Mouse (Mus musculus) bone marrow macrophage, adult 2 months (primary cell): ENCODE data around the gene Zdhhc13.

Experiments
- CTCF ChIP-seq: IDR thresholded peaks from 2 replicates; pipeline ENCODE4 v1.5.1; 2012; ENCODE audit warnings: low read depth, mild to moderate bottlenecking, low read length, moderate library complexity
- POLR2A ChIP-seq: IDR thresholded peaks from 2 replicates; pipeline ENCODE4 v1.6.1; 2012; ENCODE audit warnings: mild to moderate bottlenecking, low read depth, low read length, borderline replicate concordance

GRCm38 (mm10) chr7:48842353-48842752 is 53.5 kb downstream of the Zdhhc13 start:
- TF ChIP-seq POLR2A, result no peak
- no peak for TF ChIP-seq CTCF
